12 mouse cellular contexts compared by ENCODE assay signal in genomic region chr13:94188200-94189086, GRCm38 (mm10).
DNase-seq lines count a peak whose midpoint lies in the region; ATAC-seq lines count a peak whose summit lies in the region.
"Had no signal": no experiment of that assay in that cellular context is flagged by ENCODE, and none has a peak within 500 bp of the region (broad histone marks: within the 10 kb centered on the region; RNA-seq: fewer than 3 reads in every experiment).

No protein-coding gene starts in this region.

- H3K36me3 ChIP-seq in heart, embryonic 15.5 days: no peaks in the 10 kb centered on the region; the same call in 1 of the 2 replicates
- no peaks in the 10 kb centered on the region for H3K36me3 ChIP-seq in forebrain, embryonic 13.5 days (ENCODE audit: poor library complexity, severe bottlenecking)
- H3K36me3 ChIP-seq in limb, embryonic 11.5 days (ENCODE audit: control insufficient read depth, insufficient read depth, low read length): no peaks in the 10 kb centered on the region
- H3K36me3 ChIP-seq in midbrain, embryonic 16.5 days (ENCODE audit: control insufficient read depth, insufficient read depth, low read length): peaks cover 2% of the 10 kb centered on the region; the same call in 1 of the 2 replicates
- peaks cover 24% of the 10 kb centered on the region for H3K36me3 ChIP-seq in embryonic facial prominence, embryonic 10.5 days (replicated peaks)

- H3K27me3 ChIP-seq in heart, embryonic 15.5 days: no peaks in the 10 kb centered on the region
- no peaks in the 10 kb centered on the region for H3K27me3 ChIP-seq in forebrain, embryonic 13.5 days
- H3K27me3 ChIP-seq in limb, embryonic 11.5 days (ENCODE audit: control insufficient read depth, insufficient read depth, low read length): no peaks in the 10 kb centered on the region
- H3K27me3 ChIP-seq in midbrain, embryonic 16.5 days (ENCODE audit: control insufficient read depth, insufficient read depth, low read depth, low read length): no peaks in the 10 kb centered on the region
- no peaks in the 10 kb centered on the region for H3K27me3 ChIP-seq in embryonic facial prominence, embryonic 10.5 days (replicated peaks; ENCODE audit: low read depth, poor library complexity, severe bottlenecking)

- ATAC-seq in heart, embryonic 15.5 days (replicated peaks; ENCODE audit: insufficient number of reproducible peaks, insufficient read depth, low FRiP score, low read depth): no peak
- peak; percentile 44; the same call in 1 of the 2 replicates for ATAC-seq in forebrain, embryonic 13.5 days
- ATAC-seq in limb, embryonic 11.5 days (ENCODE audit: insufficient number of reproducible peaks, low FRiP score, low TSS enrichment, low read depth): no peak
- ATAC-seq in midbrain, embryonic 16.5 days: peak; percentile 68
- ATAC-seq: inflammation-experienced regulatory T-cells, adult 6 months had no signal

- 61% methylated on average over 10 of the region's 10 CpGs for WGBS in heart, embryonic 15.5 days
- 8% methylated on average over 10 of the region's 10 CpGs for WGBS in forebrain, embryonic 13.5 days
- 36% methylated on average over 10 of the region's 10 CpGs for WGBS in limb, embryonic 11.5 days
- WGBS in midbrain, embryonic 16.5 days: 14% methylated on average over 10 of the region's 10 CpGs
- WGBS in embryonic facial prominence, embryonic 10.5 days: 36% methylated on average over 10 of the region's 10 CpGs

- H3K9me3 ChIP-seq in heart, embryonic 15.5 days (replicated peaks): no peaks in the 10 kb centered on the region
- H3K9me3 ChIP-seq in forebrain, embryonic 13.5 days (replicated peaks): no peaks in the 10 kb centered on the region
- H3K9me3 ChIP-seq in limb, embryonic 11.5 days (ENCODE audit: control insufficient read depth, low read length): no peaks in the 10 kb centered on the region
- no peaks in the 10 kb centered on the region for H3K9me3 ChIP-seq in midbrain, embryonic 16.5 days (replicated peaks; ENCODE audit: control insufficient read depth, low read length, poor library complexity, severe bottlenecking)
- no peaks in the 10 kb centered on the region for H3K9me3 ChIP-seq in embryonic facial prominence, embryonic 10.5 days

- H3K4me2 ChIP-seq in heart, embryonic 15.5 days: no peak overlapping the region
- no peak overlapping the region for H3K4me2 ChIP-seq in forebrain, embryonic 13.5 days
- H3K4me2 ChIP-seq in limb, embryonic 11.5 days (ENCODE audit: low read depth, severe bottlenecking): no peak overlapping the region
- H3K4me2 ChIP-seq in midbrain, embryonic 16.5 days (ENCODE audit: low read length): no peak overlapping the region
- H3K4me2 ChIP-seq: lung, embryonic 14.5 days had no signal

- no peak overlapping the region for H3K9ac ChIP-seq in heart, embryonic 15.5 days
- H3K9ac ChIP-seq in forebrain, embryonic 13.5 days: no peak overlapping the region
- H3K9ac ChIP-seq in limb, embryonic 11.5 days (ENCODE audit: low read length): no peak overlapping the region
- no peak overlapping the region for H3K9ac ChIP-seq in midbrain, embryonic 16.5 days (ENCODE audit: low read depth, low read length)
- H3K9ac ChIP-seq: lung, embryonic 14.5 days had no signal

- no peak for DNase-seq in heart, adult 9 months (ENCODE audit: low spot score in 2 of 2)
- no peak for DNase-seq in limb, embryonic 11.5 days (ENCODE audit: low spot score)
- DNase-seq in right cerebral cortex, adult 18-20 months: no peak
- no peak for DNase-seq in adrenal gland, adult 18-20 months (ENCODE audit: low spot score in 2 of 2)
- DNase-seq in embryonic facial prominence, embryonic 10.5 days (ENCODE audit: low spot score): no peak
- DNase-seq: cerebellum, postnatal 14 days; lung, embryonic 14.5 days; right cerebral cortex, postnatal 4 days had no signal

- H3K27ac ChIP-seq in heart, embryonic 15.5 days: 0 out of 2 replicates have a peak overlapping the region, but pooled peaks have one; percentile 36
- H3K27ac ChIP-seq in forebrain, embryonic 13.5 days: peak overlapping the region; percentile 72
- 0 out of 2 replicates have a peak overlapping the region, but pooled peaks have one; percentile 26 for H3K27ac ChIP-seq in limb, embryonic 11.5 days (replicated peaks; ENCODE audit: low read depth, low read length)
- H3K27ac ChIP-seq in midbrain, embryonic 16.5 days (ENCODE audit: low read length): peak overlapping the region; percentile 67
- H3K27ac ChIP-seq in embryonic facial prominence, embryonic 10.5 days (replicated peaks): no peak overlapping the region

- peaks cover 29% of the 10 kb centered on the region for H3K4me1 ChIP-seq in heart, embryonic 15.5 days (replicated peaks)
- H3K4me1 ChIP-seq in forebrain, embryonic 13.5 days: peaks cover 24% of the 10 kb centered on the region
- H3K4me1 ChIP-seq in limb, embryonic 11.5 days (ENCODE audit: control insufficient read depth, insufficient read depth, low read length): peaks cover 20% of the 10 kb centered on the region
- H3K4me1 ChIP-seq in midbrain, embryonic 16.5 days (ENCODE audit: control insufficient read depth, insufficient read depth, low read length): peaks cover 9% of the 10 kb centered on the region
- H3K4me1 ChIP-seq in embryonic facial prominence, embryonic 10.5 days: peaks cover 25% of the 10 kb centered on the region

- H3K4me3 ChIP-seq in heart, embryonic 15.5 days: no peak overlapping the region
- H3K4me3 ChIP-seq in forebrain, embryonic 13.5 days: no peak overlapping the region
- no peak overlapping the region for H3K4me3 ChIP-seq in limb, embryonic 11.5 days (ENCODE audit: low read depth, low read length)
- H3K4me3 ChIP-seq in midbrain, embryonic 16.5 days (ENCODE audit: low read depth, low read length): no peak overlapping the region
- no peak overlapping the region for H3K4me3 ChIP-seq in embryonic facial prominence, embryonic 10.5 days

Comparison
In these comparisons a context has a peak if more than half of its experiments do, and no peak if none do; other contexts are left out.
1. ATAC-seq: peak in forebrain, embryonic 13.5 days (single experiment) and midbrain, embryonic 16.5 days (single experiment); none in heart, embryonic 15.5 days (single experiment) and limb, embryonic 11.5 days (single experiment).